Comparison of ENCODE assay signal across 16 mouse cellular contexts in the genomic region with DNA sequence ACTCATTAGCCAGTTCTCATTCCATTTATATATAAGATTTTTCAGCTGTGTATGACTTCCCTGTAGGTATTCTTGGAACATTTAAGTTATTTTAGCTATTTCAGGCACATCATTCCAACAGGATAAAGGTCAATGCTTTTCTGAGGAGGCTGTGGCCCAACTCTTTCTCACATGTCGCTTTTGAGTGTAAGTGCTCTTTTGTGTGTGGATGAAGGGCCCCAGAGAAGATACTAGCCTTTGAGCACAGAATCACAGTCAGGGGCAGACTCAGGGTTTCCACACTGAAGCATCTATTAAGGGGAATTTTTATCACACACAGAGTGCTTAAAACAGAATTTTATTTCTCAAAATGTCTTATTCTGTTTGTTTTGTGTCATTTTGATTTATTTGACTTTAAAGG.
A peak's percentile ranks its signal among the peaks of the same experiment; 100 is the strongest.
DNase-seq lines count a peak whose midpoint lies in the region.
"Had no signal": no experiment of that assay in that cellular context is flagged by ENCODE, and none has a peak within 500 bp of the region (broad histone marks: within the 10 kb centered on the region; RNA-seq: fewer than 3 reads in every experiment).

No protein-coding gene starts in this region.

- DNase-seq in embryo, embryonic 10.5 days (ENCODE audit: low spot score), result peak; percentile 1
- DNase-seq in embryo, embryonic 10 days (ENCODE audit: low spot score), result no peak
- peak; percentile 12 for DNase-seq in Muller cell, postnatal 12 days (ENCODE audit: inconsistent ontology term)
- DNase-seq in mesoderm, embryonic 11.5 days (ENCODE audit: low read depth, low spot score), result peak; percentile 0
- DNase-seq in neural tube, embryonic 10.5 days (ENCODE audit: extremely low spot score, low spot score), result no peak
- DNase-seq: adrenal gland, adult 2 months; adrenal gland, postnatal 10 days; adrenal gland, postnatal 36 days; B cell, adult 2 months; cerebellum, adult 11 months; cerebellum, adult 18-20 months; cerebellum, adult 8-10 months; cerebellum, adult 9-11 months; cerebellum, postnatal 14 days; cerebellum, postnatal 36 days; embryo, embryonic 11 days had no signal

Comparison
In these comparisons a context has a peak if more than half of its experiments do, and no peak if none do; other contexts are left out.
1. DNase-seq: peak in embryo, embryonic 10.5 days (single experiment), Muller cell, postnatal 12 days (single experiment) and mesoderm, embryonic 11.5 days (single experiment); none in embryo, embryonic 10 days (single experiment) and neural tube, embryonic 10.5 days (single experiment).